Mouse (Mus musculus) C2C12 (cell line): ENCODE measurements at regions not wholly inside any gene's neighbourhood (a gene's known extent, or its start where the extent isn't known, plus 50 kb on each side); places are given as distances from the start of the nearest gene placed in this dataset.

Experiments
- H3K27me3 ChIP-seq: one replicate; pipeline ENCODE4 v1.6.1; 2011; ENCODE audit not compliant: control insufficient read depth, insufficient read depth, insufficient read length
- H3K36me3 ChIP-seq: one replicate; pipeline ENCODE4 v1.6.1; 2011; ENCODE audit not compliant: control insufficient read depth, insufficient read depth
- H3K4me3 ChIP-seq: one replicate; pipeline ENCODE4 v1.5.1; 2011; ENCODE audit warnings: mild to moderate bottlenecking, control low read depth; ENCODE audit not compliant: poor library complexity, insufficient read depth, severe bottlenecking
- H3K79me2 ChIP-seq: one replicate; pipeline ENCODE4 v1.6.1; 2011; ENCODE audit not compliant: control insufficient read depth, insufficient read depth
- H3K79me3 ChIP-seq: one replicate; pipeline ENCODE4 v1.6.1; 2011; ENCODE audit warnings: low read depth, control low read depth
- H3ac ChIP-seq: one replicate; pipeline ENCODE3; 2011; ENCODE audit warnings: low read depth; ENCODE audit not compliant: control insufficient read depth, insufficient read length
- CEBPB ChIP-seq: IDR thresholded peaks from one replicate; pipeline ENCODE4 v1.6.1; 2011; ENCODE audit warnings: low read depth, mild to moderate bottlenecking, control low read depth, moderate library complexity
- CTCF ChIP-seq: IDR thresholded peaks from one replicate; pipeline ENCODE4 v1.5.1; 2011; ENCODE audit not compliant: control insufficient read depth, insufficient read depth, insufficient read length
- FOSL1 ChIP-seq: IDR thresholded peaks from one replicate; pipeline ENCODE4 v1.8.0; 2011; ENCODE audit warnings: mild to moderate bottlenecking, low read length; ENCODE audit not compliant: poor library complexity, insufficient read depth, severe bottlenecking
- MAX ChIP-seq: IDR thresholded peaks from one replicate; pipeline ENCODE4 v1.6.1; 2011; ENCODE audit warnings: mild to moderate bottlenecking, control low read depth
- MYOD1 ChIP-seq: IDR thresholded peaks from one replicate; pipeline ENCODE4 v1.6.1; 2011; ENCODE audit warnings: low read depth; ENCODE audit not compliant: control insufficient read depth, insufficient read length
- MYOG ChIP-seq: IDR thresholded peaks from one replicate; pipeline ENCODE4 v1.6.1; 2011; ENCODE audit not compliant: control insufficient read depth, insufficient read length; ENCODE audit errors: extremely low read depth
- USF1 ChIP-seq: IDR thresholded peaks from one replicate; pipeline ENCODE4 v1.6.1; 2011; ENCODE audit warnings: low read depth, mild to moderate bottlenecking, control low read depth, moderate library complexity

- H3K27me3 ChIP-seq = no peaks in the 10 kb centered on the region
- TF ChIP-seq USF1 (no peak), MAX (no peak), MYOG (no peak), FOSL1 (no peak), CTCF (no peak), MYOD1 (no peak), CEBPB (no peak)
- H3K79me2 ChIP-seq = no peaks in the 10 kb centered on the region
- no peak overlapping the region for H3ac ChIP-seq
- no peaks in the 10 kb centered on the region for H3K79me3 ChIP-seq
- H3K36me3 ChIP-seq = no peaks in the 10 kb centered on the region
- H3K4me3 ChIP-seq = no peak overlapping the region
Measured at GRCm38 (mm10) chr12:13147251-13147650, 101.8 kb downstream of the Ddx1 start.

- H3ac ChIP-seq = no peak overlapping the region
- no peaks in the 10 kb centered on the region for H3K27me3 ChIP-seq
- H3K4me3 ChIP-seq = no peak overlapping the region
- no peaks in the 10 kb centered on the region for H3K79me3 ChIP-seq
- no peaks in the 10 kb centered on the region for H3K79me2 ChIP-seq
- no peaks in the 10 kb centered on the region for H3K36me3 ChIP-seq
- TF ChIP-seq MYOD1 = no peak
- no peak for TF ChIP-seq USF1
- no peak for TF ChIP-seq MYOG
- no peak for TF ChIP-seq FOSL1
- TF ChIP-seq CEBPB = no peak
- no peak for TF ChIP-seq MAX
- no peak for TF ChIP-seq CTCF
Measured at GRCm38 (mm10) chr12:13145186-13146115, 103.6 kb downstream of the Ddx1 start.

- no peak for TF ChIP-seq CEBPB
- no peak for TF ChIP-seq CTCF
- TF ChIP-seq USF1 = no peak
- no peak for TF ChIP-seq FOSL1
- TF ChIP-seq MYOD1 = no peak
- TF ChIP-seq MAX = no peak
- no peak for TF ChIP-seq MYOG
- no peaks in the 10 kb centered on the region for H3K79me2 ChIP-seq
- no peaks in the 10 kb centered on the region for H3K27me3 ChIP-seq
- H3ac ChIP-seq = no peak overlapping the region
- H3K4me3 ChIP-seq = no peak overlapping the region
- no peaks in the 10 kb centered on the region for H3K79me3 ChIP-seq
- H3K36me3 ChIP-seq = no peaks in the 10 kb centered on the region
Measured at GRCm38 (mm10) chr12:13144739-13145138, 104.3 kb downstream of the Ddx1 start.

- Histone ChIP-seq H3K79me2 (no peaks in the 10 kb centered on the region), H3K79me3 (no peaks in the 10 kb centered on the region), H3K36me3 (no peaks in the 10 kb centered on the region), H3K27me3 (no peaks in the 10 kb centered on the region), H3ac (no peak overlapping the region), H3K4me3 (no peak overlapping the region)
- TF ChIP-seq USF1 (no peak), MAX (no peak), MYOG (no peak)
Measured at GRCm38 (mm10) chr12:13140636-13141035, 108.4 kb downstream of the Ddx1 start.

- Histone ChIP-seq H3K27me3 (no peaks in the 10 kb centered on the region), H3K4me3 (no peak overlapping the region), H3K79me2 (no peaks in the 10 kb centered on the region), H3K79me3 (no peaks in the 10 kb centered on the region), H3ac (no peak overlapping the region), H3K36me3 (no peaks in the 10 kb centered on the region)
- TF ChIP-seq FOSL1 (no peak), MAX (no peak), CTCF (no peak), MYOD1 (no peak), MYOG (no peak), USF1 (no peak), CEBPB (no peak)
Measured at GRCm38 (mm10) chr12:13139189-13139588, 109.8 kb downstream of the Ddx1 start.

GRCm38 (mm10) chr12:13134168-13134567, 114.8 kb downstream of the Ddx1 start:
- Histone ChIP-seq H3K79me3 (no peaks in the 10 kb centered on the region), H3K27me3 (no peaks in the 10 kb centered on the region)
- no peak for TF ChIP-seq FOSL1
- no peak for TF ChIP-seq CTCF
- TF ChIP-seq USF1 = no peak
- TF ChIP-seq MYOD1 = no peak
- TF ChIP-seq CEBPB = no peak
- TF ChIP-seq MAX = no peak
- no peak for TF ChIP-seq MYOG

More at GRCm38 (mm10) chr12:13134168-13134567, 114.8 kb downstream of the Ddx1 start:
- H3K4me3 ChIP-seq = no peak overlapping the region
- no peaks in the 10 kb centered on the region for H3K36me3 ChIP-seq
- H3ac ChIP-seq = no peak overlapping the region
- no peaks in the 10 kb centered on the region for H3K79me2 ChIP-seq
